Comparison of ENCODE assay signal across 20 mouse cellular contexts in genomic region chr6:30644462-30644861, GRCm38 (mm10). TPM values are rescaled to one million over a fixed set of nuclear protein-coding genes. Genes with fewer than 3 reads are reported as not detected.
DNase-seq lines count a peak whose midpoint lies in the region; ATAC-seq lines count a peak whose summit lies in the region.
"Had no signal": no experiment of that assay in that cellular context is flagged by ENCODE, and none has a peak within 500 bp of the region (broad histone marks: within the 10 kb centered on the region; RNA-seq: fewer than 3 reads in every experiment).

No protein-coding gene starts in this region.

- WGBS in hindbrain, embryonic 10.5 days = 66% methylated on average over 3 of the region's 3 CpGs
- 44% methylated on average over 3 of the region's 3 CpGs for WGBS in hindbrain, embryonic 14.5 days
- WGBS in neural tube, embryonic 13.5 days = 32% methylated on average over 3 of the region's 3 CpGs
- WGBS in neural tube, embryonic 15.5 days = 48% methylated on average over 3 of the region's 3 CpGs
- 78% methylated on average over 3 of the region's 3 CpGs for WGBS in intestine, embryonic 15.5 days

- peaks cover 4% of the 10 kb centered on the region; the same call in 1 of the 2 replicates for H3K9me3 ChIP-seq in hindbrain, embryonic 10.5 days
- H3K9me3 ChIP-seq in hindbrain, embryonic 14.5 days (ENCODE audit: control insufficient read depth, low read length) = no peaks in the 10 kb centered on the region
- no peaks in the 10 kb centered on the region for H3K9me3 ChIP-seq in neural tube, embryonic 13.5 days
- H3K9me3 ChIP-seq in neural tube, embryonic 15.5 days (replicated peaks) = no peaks in the 10 kb centered on the region
- H3K9me3 ChIP-seq in intestine, embryonic 15.5 days = no peaks in the 10 kb centered on the region
- H3K9me3 ChIP-seq: heart, embryonic 12.5 days; liver, embryonic 13.5 days had no signal

- H3K9ac ChIP-seq in hindbrain, embryonic 14.5 days = no peak overlapping the region
- H3K9ac ChIP-seq in neural tube, embryonic 13.5 days = no peak overlapping the region
- no peak overlapping the region for H3K9ac ChIP-seq in neural tube, embryonic 15.5 days (replicated peaks)
- no peak overlapping the region for H3K9ac ChIP-seq in intestine, embryonic 15.5 days
- H3K9ac ChIP-seq: heart, embryonic 12.5 days; liver, embryonic 13.5 days had no signal

- peak overlapping the region; percentile 68 for H3K27ac ChIP-seq in hindbrain, embryonic 10.5 days
- no peak overlapping the region; the same call in 1 of the 2 replicates for H3K27ac ChIP-seq in hindbrain, embryonic 14.5 days
- H3K27ac ChIP-seq in neural tube, embryonic 13.5 days (replicated peaks) = peak overlapping the region; percentile 28; the same call in 1 of the 2 replicates
- H3K27ac ChIP-seq in neural tube, embryonic 15.5 days (replicated peaks) = no peak overlapping the region
- no peak overlapping the region for H3K27ac ChIP-seq in intestine, embryonic 15.5 days
- H3K27ac ChIP-seq: liver, embryonic 13.5 days had no signal

- H3K4me1 ChIP-seq in hindbrain, embryonic 10.5 days (replicated peaks) = peaks cover 31% of the 10 kb centered on the region
- H3K4me1 ChIP-seq in hindbrain, embryonic 14.5 days (replicated peaks; ENCODE audit: control insufficient read depth, insufficient read depth, low read length) = no peaks in the 10 kb centered on the region
- H3K4me1 ChIP-seq in neural tube, embryonic 13.5 days (replicated peaks) = peaks cover 22% of the 10 kb centered on the region
- H3K4me1 ChIP-seq in neural tube, embryonic 15.5 days = peaks cover 8% of the 10 kb centered on the region
- H3K4me1 ChIP-seq in intestine, embryonic 15.5 days (replicated peaks) = 0 out of 2 replicates have a peak, but pooled peaks cover 4% of the 10 kb centered on the region

- H3K36me3 ChIP-seq in hindbrain, embryonic 10.5 days = no peaks in the 10 kb centered on the region
- no peaks in the 10 kb centered on the region for H3K36me3 ChIP-seq in hindbrain, embryonic 14.5 days (replicated peaks; ENCODE audit: control insufficient read depth, insufficient read depth)
- H3K36me3 ChIP-seq in neural tube, embryonic 13.5 days = no peaks in the 10 kb centered on the region
- H3K36me3 ChIP-seq in neural tube, embryonic 15.5 days = no peaks in the 10 kb centered on the region
- H3K36me3 ChIP-seq in intestine, embryonic 15.5 days = no peaks in the 10 kb centered on the region
- H3K36me3 ChIP-seq: heart, embryonic 12.5 days; liver, embryonic 13.5 days had no signal

- H3K4me2 ChIP-seq in hindbrain, embryonic 14.5 days (replicated peaks) = no peak overlapping the region
- no peak overlapping the region for H3K4me2 ChIP-seq in neural tube, embryonic 13.5 days
- no peak overlapping the region for H3K4me2 ChIP-seq in neural tube, embryonic 15.5 days
- H3K4me2 ChIP-seq in intestine, embryonic 15.5 days (replicated peaks) = no peak overlapping the region
- H3K4me2 ChIP-seq: heart, embryonic 12.5 days; liver, embryonic 13.5 days had no signal

- no peak for DNase-seq in hindbrain, embryonic 10.5 days (ENCODE audit: low spot score)
- no peak for DNase-seq in hindbrain, embryonic 14.5 days (ENCODE audit: low spot score)
- DNase-seq in fibroblast of lung, adult 2 months (ENCODE audit: low read depth) = peak; percentile 54
- no peak for DNase-seq in frontal cortex, postnatal 10 days (ENCODE audit: low spot score in 2 of 2)
- DNase-seq: cerebellum, adult 9-11 months; kidney, postnatal 14 days; layer of hippocampus, adult 9-11 months; liver, embryonic 13.5 days; midbrain, embryonic 14.5 days; right cerebral cortex, adult 18-20 months had no signal

- no peaks in the 10 kb centered on the region for H3K27me3 ChIP-seq in hindbrain, embryonic 10.5 days (ENCODE audit: insufficient read depth, poor library complexity, severe bottlenecking)
- H3K27me3 ChIP-seq in hindbrain, embryonic 14.5 days (ENCODE audit: control insufficient read depth, insufficient read depth, low read length) = no peaks in the 10 kb centered on the region
- H3K27me3 ChIP-seq in neural tube, embryonic 13.5 days = no peaks in the 10 kb centered on the region
- no peaks in the 10 kb centered on the region for H3K27me3 ChIP-seq in neural tube, embryonic 15.5 days (replicated peaks)
- H3K27me3 ChIP-seq in intestine, embryonic 15.5 days (replicated peaks) = no peaks in the 10 kb centered on the region
- H3K27me3 ChIP-seq: heart, embryonic 12.5 days; Patski had no signal

- ATAC-seq in hindbrain, embryonic 14.5 days (ENCODE audit: low FRiP score) = no peak
- no peak for ATAC-seq in neural tube, embryonic 13.5 days (ENCODE audit: low read depth)
- ATAC-seq in neural tube, embryonic 15.5 days (ENCODE audit: low FRiP score) = no peak
- no peak for ATAC-seq in intestine, embryonic 15.5 days
- ATAC-seq: activated CD4-positive, CD25-positive, alpha-beta regulatory T cell, adult 4 months; forebrain, embryonic 14.5 days; Patski had no signal

- H3K4me3 ChIP-seq in hindbrain, embryonic 10.5 days = no peak overlapping the region
- H3K4me3 ChIP-seq in hindbrain, embryonic 14.5 days (replicated peaks; ENCODE audit: low read length) = no peak overlapping the region
- H3K4me3 ChIP-seq in neural tube, embryonic 13.5 days = no peak overlapping the region
- no peak overlapping the region for H3K4me3 ChIP-seq in neural tube, embryonic 15.5 days (replicated peaks)
- no peak overlapping the region for H3K4me3 ChIP-seq in intestine, embryonic 15.5 days (replicated peaks)
- H3K4me3 ChIP-seq: heart, embryonic 12.5 days; liver, embryonic 13.5 days had no signal

RNA-seq across cellular contexts. Expression of gene Cpa1, which starts 5.4 kb away (rescaled TPM):
- polyA plus RNA-seq in hindbrain, embryonic 10.5 days (2016; fragmentation: Nextera tagmentation; extraction: Ambion mirVana) = 0.14 and 0.16 TPM in 2 replicates
- 0.78 and 0.96 TPM in 2 replicates for polyA plus RNA-seq in hindbrain, embryonic 14.5 days (2014; fragmentation: Nextera tagmentation; extraction: Ambion mirVana)
- polyA plus RNA-seq in neural tube, embryonic 13.5 days (2015; fragmentation: Nextera tagmentation; extraction: Ambion mirVana) = 0.25 and 0.52 TPM in 2 replicates
- 0.50 and 7.6 TPM in 2 replicates for polyA plus RNA-seq in neural tube, embryonic 15.5 days (2015; fragmentation: Nextera tagmentation; extraction: Ambion mirVana)
- 266 and 631 TPM in 2 replicates for polyA plus RNA-seq in intestine, embryonic 15.5 days (2015; fragmentation: Nextera tagmentation; extraction: Ambion mirVana)
- polyA plus RNA-seq: activated CD4-positive, CD25-positive, alpha-beta regulatory T cell, adult 4 months; C2C12; Patski had no signal

RNA-seq across cellular contexts. Expression of gene Cpa5, which starts 33.7 kb away (rescaled TPM):
- polyA plus RNA-seq in hindbrain, embryonic 10.5 days (2016; fragmentation: Nextera tagmentation; extraction: Ambion mirVana) = 0.08 and 0.44 TPM in 2 replicates
- 0.16 and 0.17 TPM in 2 replicates for polyA plus RNA-seq in hindbrain, embryonic 14.5 days (2014; fragmentation: Nextera tagmentation; extraction: Ambion mirVana)
- polyA plus RNA-seq in neural tube, embryonic 13.5 days (2015; fragmentation: Nextera tagmentation; extraction: Ambion mirVana) = not detected in 2 replicates
- 0.11 TPM in 1 of 2 replicates, not detected in the other for polyA plus RNA-seq in neural tube, embryonic 15.5 days (2015; fragmentation: Nextera tagmentation; extraction: Ambion mirVana)
- polyA plus RNA-seq in intestine, embryonic 15.5 days (2015; fragmentation: Nextera tagmentation; extraction: Ambion mirVana) = 0.25 TPM in 2 replicates
- polyA plus RNA-seq: activated CD4-positive, CD25-positive, alpha-beta regulatory T cell, adult 4 months; C2C12; liver, embryonic 13.5 days; lung, embryonic 16.5 days; midbrain, embryonic 14.5 days; thymus, postnatal 0 days had no signal

RNA-seq across cellular contexts. Expression of gene Cep41, which starts 49.1 kb away (rescaled TPM):
- 16.0 and 19.0 TPM in 2 replicates for polyA plus RNA-seq in hindbrain, embryonic 10.5 days (2016; fragmentation: Nextera tagmentation; extraction: Ambion mirVana)
- polyA plus RNA-seq in hindbrain, embryonic 14.5 days (2014; fragmentation: Nextera tagmentation; extraction: Ambion mirVana) = 12.2 and 13.7 TPM in 2 replicates
- 12.2 and 17.4 TPM in 2 replicates for polyA plus RNA-seq in neural tube, embryonic 13.5 days (2015; fragmentation: Nextera tagmentation; extraction: Ambion mirVana)
- polyA plus RNA-seq in neural tube, embryonic 15.5 days (2015; fragmentation: Nextera tagmentation; extraction: Ambion mirVana) = 10.7 and 11.6 TPM in 2 replicates
- 9.4 and 9.9 TPM in 2 replicates for polyA plus RNA-seq in intestine, embryonic 15.5 days (2015; fragmentation: Nextera tagmentation; extraction: Ambion mirVana)

Comparison
In these comparisons a context has a peak if more than half of its experiments do, and no peak if none do; other contexts are left out.
1. H3K27ac ChIP-seq: peak in hindbrain, embryonic 10.5 days (single experiment) and neural tube, embryonic 13.5 days (single experiment); none in hindbrain, embryonic 14.5 days (single experiment), neural tube, embryonic 15.5 days (single experiment) and intestine, embryonic 15.5 days (single experiment).
2. RNA of gene Cpa1, which starts 5.4 kb away (polyA plus RNA-seq): 266 to 631 TPM in intestine, embryonic 15.5 days; 0.78 to 0.96 TPM in hindbrain, embryonic 14.5 days, 0.25 to 0.52 TPM in neural tube, embryonic 13.5 days, 0.50 to 7.6 TPM in neural tube, embryonic 15.5 days and 0.14 to 0.16 TPM in hindbrain, embryonic 10.5 days; every median in the first group is over 10 times any median in the second.